Mouse (Mus musculus): ENCODE results near the gene Tmf1. TPM values are rescaled to one million over a fixed set of nuclear protein-coding genes. Genes with fewer than 3 reads are reported as not detected.

The Tmf1 gene
- polyA plus RNA-seq, 1 experiment from 2014 or later = 34.4 TPM

- Histone ChIP-seq H3K27me3 (ENCODE audit: control insufficient read depth, insufficient read depth, low read length) (no peaks in the 10 kb centered on the region), H3K9ac (replicated peaks; ENCODE audit: low read depth, low read length) (peak overlapping the region; percentile 88), H3K36me3 (ENCODE audit: control insufficient read depth, insufficient read depth, low read length) (peaks cover 10% of the 10 kb centered on the region; the same call in 1 of the 2 replicates), H3K4me1 (ENCODE audit: control insufficient read depth, insufficient read depth, low read length) (peaks cover 12% of the 10 kb centered on the region; the same call in 1 of the 2 replicates), H3K4me3 (ENCODE audit: low read depth, low read length) (peak overlapping the region; percentile 83), H3K9me3 (ENCODE audit: control insufficient read depth, low read depth, low read length) (no peaks in the 10 kb centered on the region), H3K27ac (ENCODE audit: low read length) (peak overlapping the region; percentile 92), H3K4me2 (replicated peaks; ENCODE audit: low read depth, low read length) (peak overlapping the region; percentile 74)
- 5% methylated on average over 11 of the region's 11 CpGs for WGBS
- ATAC-seq (ENCODE audit: insufficient number of reproducible peaks, insufficient read depth, low FRiP score, low read depth) = peak; percentile 53
Measured at GRCm38 (mm10) chr6:97179367-97179828, 476 bp upstream of the Tmf1 start.

- no peak overlapping the region for H3K4me3 ChIP-seq (ENCODE audit: low read depth, low read length)
- H3K4me1 ChIP-seq (ENCODE audit: control insufficient read depth, insufficient read depth, low read length) = peaks cover 12% of the 10 kb centered on the region; the same call in 1 of the 2 replicates
- 86% methylated on average over 11 of the region's 11 CpGs for WGBS
- peaks cover 24% of the 10 kb centered on the region for H3K36me3 ChIP-seq (ENCODE audit: control insufficient read depth, insufficient read depth, low read length)
- H3K9me3 ChIP-seq (ENCODE audit: control insufficient read depth, low read depth, low read length) = no peaks in the 10 kb centered on the region
- no peaks in the 10 kb centered on the region for H3K27me3 ChIP-seq (ENCODE audit: control insufficient read depth, insufficient read depth, low read length)
- ATAC-seq (ENCODE audit: insufficient number of reproducible peaks, insufficient read depth, low FRiP score, low read depth) = no peak
- H3K4me2 ChIP-seq (replicated peaks; ENCODE audit: low read depth, low read length) = no peak overlapping the region
- H3K27ac ChIP-seq (ENCODE audit: low read length) = no peak overlapping the region
- no peak overlapping the region for H3K9ac ChIP-seq (replicated peaks; ENCODE audit: low read depth, low read length)
Measured at GRCm38 (mm10) chr6:97175716-97176115, 3.2 kb downstream of the Tmf1 start.

GRCm38 (mm10) chr6:97150156-97150555 lies 28.8 kb downstream of the Tmf1 start:
- Histone ChIP-seq H3K9me3 (ENCODE audit: control insufficient read depth, low read depth, low read length) (no peaks in the 10 kb centered on the region), H3K27ac (ENCODE audit: low read length) (no peak overlapping the region), H3K27me3 (ENCODE audit: control insufficient read depth, insufficient read depth, low read length) (no peaks in the 10 kb centered on the region), H3K9ac (replicated peaks; ENCODE audit: low read depth, low read length) (no peak overlapping the region), H3K4me3 (ENCODE audit: low read depth, low read length) (no peak overlapping the region), H3K4me1 (ENCODE audit: control insufficient read depth, insufficient read depth, low read length) (peaks cover 13% of the 10 kb centered on the region; the same call in 1 of the 2 replicates), H3K4me2 (replicated peaks; ENCODE audit: low read depth, low read length) (no peak overlapping the region), H3K36me3 (ENCODE audit: control insufficient read depth, insufficient read depth, low read length) (no peaks in the 10 kb centered on the region)
- 83% methylated on average over 6 of the region's 6 CpGs for WGBS
- ATAC-seq (ENCODE audit: insufficient number of reproducible peaks, insufficient read depth, low FRiP score, low read depth) = no peak

GRCm38 (mm10) chr6:97149721-97150120 lies 29.2 kb downstream of the Tmf1 start:
- Histone ChIP-seq H3K9ac (replicated peaks; ENCODE audit: low read depth, low read length) (no peak overlapping the region), H3K4me3 (ENCODE audit: low read depth, low read length) (no peak overlapping the region), H3K36me3 (ENCODE audit: control insufficient read depth, insufficient read depth, low read length) (no peaks in the 10 kb centered on the region), H3K27me3 (ENCODE audit: control insufficient read depth, insufficient read depth, low read length) (no peaks in the 10 kb centered on the region), H3K4me1 (ENCODE audit: control insufficient read depth, insufficient read depth, low read length) (peaks cover 13% of the 10 kb centered on the region; the same call in 1 of the 2 replicates), H3K4me2 (replicated peaks; ENCODE audit: low read depth, low read length) (no peak overlapping the region), H3K27ac (ENCODE audit: low read length) (no peak overlapping the region), H3K9me3 (ENCODE audit: control insufficient read depth, low read depth, low read length) (no peaks in the 10 kb centered on the region)
- no peak for ATAC-seq (ENCODE audit: insufficient number of reproducible peaks, insufficient read depth, low FRiP score, low read depth)
- WGBS = 75% methylated on average over 2 of the region's 2 CpGs

- under 1% methylated on average over 56 of the region's 56 CpGs for WGBS
- peak; percentile 73 for ATAC-seq (ENCODE audit: insufficient number of reproducible peaks, insufficient read depth, low FRiP score, low read depth)
- Histone ChIP-seq H3K9me3 (ENCODE audit: control insufficient read depth, low read depth, low read length) (no peaks in the 10 kb centered on the region), H3K27ac (ENCODE audit: low read length) (peak within 1 kb of the TSS; percentile 71; the same call in 1 of the 2 replicates), H3K9ac (replicated peaks; ENCODE audit: low read depth, low read length) (peak within 1 kb of the TSS; percentile 79), H3K4me1 (ENCODE audit: control insufficient read depth, insufficient read depth, low read length) (peaks cover 13% of the 10 kb centered on the region; the same call in 1 of the 2 replicates), H3K4me2 (replicated peaks; ENCODE audit: low read depth, low read length) (peak within 1 kb of the TSS; percentile 100), H3K36me3 (ENCODE audit: control insufficient read depth, insufficient read depth, low read length) (no peaks in the 10 kb centered on the region), H3K27me3 (ENCODE audit: control insufficient read depth, insufficient read depth, low read length) (no peaks in the 10 kb centered on the region), H3K4me3 (ENCODE audit: low read depth, low read length) (peak within 1 kb of the TSS; percentile 66)
Measured at GRCm38 (mm10) chr6:97148383-97149251, 30.3 kb downstream of the Tmf1 start, which contains the start of gene Eogt. TSS of gene Eogt (minus strand) at chr6:97149182.

GRCm38 (mm10) chr6:97147755-97148382 lies 31.1 kb downstream of the Tmf1 start:
- no peak for ATAC-seq (ENCODE audit: insufficient number of reproducible peaks, insufficient read depth, low FRiP score, low read depth)

GRCm38 (mm10) chr6:97145156-97145555 lies 33.8 kb downstream of the Tmf1 start:
- WGBS = 93% methylated on average over 7 of the region's 7 CpGs
- Histone ChIP-seq H3K27ac (ENCODE audit: low read length) (no peak overlapping the region), H3K4me3 (ENCODE audit: low read depth, low read length) (no peak overlapping the region), H3K9ac (replicated peaks; ENCODE audit: low read depth, low read length) (no peak overlapping the region), H3K36me3 (ENCODE audit: control insufficient read depth, insufficient read depth, low read length) (no peaks in the 10 kb centered on the region), H3K9me3 (ENCODE audit: control insufficient read depth, low read depth, low read length) (no peaks in the 10 kb centered on the region), H3K4me1 (ENCODE audit: control insufficient read depth, insufficient read depth, low read length) (peaks cover 13% of the 10 kb centered on the region; the same call in 1 of the 2 replicates), H3K4me2 (replicated peaks; ENCODE audit: low read depth, low read length) (no peak overlapping the region), H3K27me3 (ENCODE audit: control insufficient read depth, insufficient read depth, low read length) (no peaks in the 10 kb centered on the region)
- ATAC-seq (ENCODE audit: insufficient number of reproducible peaks, insufficient read depth, low FRiP score, low read depth) = no peak

More at GRCm38 (mm10) chr6:97147755-97148382, 31.1 kb downstream of the Tmf1 start:
- Histone ChIP-seq H3K9me3 (ENCODE audit: control insufficient read depth, low read depth, low read length) (no peaks in the 10 kb centered on the region), H3K36me3 (ENCODE audit: control insufficient read depth, insufficient read depth, low read length) (no peaks in the 10 kb centered on the region), H3K27me3 (ENCODE audit: control insufficient read depth, insufficient read depth, low read length) (no peaks in the 10 kb centered on the region), H3K4me2 (replicated peaks; ENCODE audit: low read depth, low read length) (peak overlapping the region; percentile 100), H3K4me3 (ENCODE audit: low read depth, low read length) (peak overlapping the region; percentile 66), H3K4me1 (ENCODE audit: control insufficient read depth, insufficient read depth, low read length) (peaks cover 13% of the 10 kb centered on the region; the same call in 1 of the 2 replicates), H3K9ac (replicated peaks; ENCODE audit: low read depth, low read length) (peak overlapping the region; percentile 79), H3K27ac (ENCODE audit: low read length) (peak overlapping the region; percentile 71; the same call in 1 of the 2 replicates)
- 24% methylated on average over 18 of the region's 18 CpGs for WGBS

- Histone ChIP-seq H3K36me3 (ENCODE audit: control insufficient read depth, insufficient read depth, low read length) (no peaks in the 10 kb centered on the region), H3K27me3 (ENCODE audit: control insufficient read depth, insufficient read depth, low read length) (no peaks in the 10 kb centered on the region), H3K27ac (ENCODE audit: low read length) (no peak overlapping the region), H3K4me3 (ENCODE audit: low read depth, low read length) (no peak overlapping the region), H3K9me3 (ENCODE audit: control insufficient read depth, low read depth, low read length) (no peaks in the 10 kb centered on the region), H3K4me2 (replicated peaks; ENCODE audit: low read depth, low read length) (no peak overlapping the region), H3K4me1 (ENCODE audit: control insufficient read depth, insufficient read depth, low read length) (peaks cover 12% of the 10 kb centered on the region; the same call in 1 of the 2 replicates), H3K9ac (replicated peaks; ENCODE audit: low read depth, low read length) (no peak overlapping the region)
- no peak for ATAC-seq (ENCODE audit: insufficient number of reproducible peaks, insufficient read depth, low FRiP score, low read depth)
- 30% methylated on average over 7 of the region's 7 CpGs for WGBS
Measured at GRCm38 (mm10) chr6:97144359-97144758, 34.6 kb downstream of the Tmf1 start.
